Mouse (Mus musculus) cerebellum, adult 8-10 months (tissue): ENCODE measurements around the gene Pcdh10.

Source experiments
- DNase-seq: peaks from one replicate; pipeline ENCODE4 v3.0.0; 2022

The Pcdh10 gene

GRCm38 (mm10) chr3:45378145-45378544 is at the start of gene Pcdh10:
Gene Pcdh10 (plus strand): TSS chr3:45378398.
- DNase-seq, result peak; percentile 94

GRCm38 (mm10) chr3:45355919-45356318 is 22.3 kb upstream of the Pcdh10 start:
- DNase-seq, result no peak

DNA sequence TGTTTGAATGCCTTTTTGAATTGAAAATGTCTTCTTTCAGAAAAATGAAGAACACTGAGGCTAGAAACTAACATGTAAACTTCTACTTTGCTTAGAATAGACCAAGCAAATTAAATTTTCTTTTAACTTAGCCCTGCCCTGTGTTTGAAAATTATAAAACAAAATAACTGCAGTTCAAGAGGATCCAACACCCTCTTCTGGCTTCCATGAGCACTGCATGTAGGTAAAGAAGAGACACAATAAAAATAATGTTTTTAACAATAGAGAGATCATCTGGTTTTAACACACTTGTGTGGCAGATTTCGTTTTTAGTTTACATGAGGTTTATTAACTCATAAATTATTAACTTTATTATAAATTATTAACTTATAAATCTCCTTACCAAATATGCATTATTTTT is 9.2 kb upstream of the Pcdh10 start:
- DNase-seq, result no peak

DNA sequence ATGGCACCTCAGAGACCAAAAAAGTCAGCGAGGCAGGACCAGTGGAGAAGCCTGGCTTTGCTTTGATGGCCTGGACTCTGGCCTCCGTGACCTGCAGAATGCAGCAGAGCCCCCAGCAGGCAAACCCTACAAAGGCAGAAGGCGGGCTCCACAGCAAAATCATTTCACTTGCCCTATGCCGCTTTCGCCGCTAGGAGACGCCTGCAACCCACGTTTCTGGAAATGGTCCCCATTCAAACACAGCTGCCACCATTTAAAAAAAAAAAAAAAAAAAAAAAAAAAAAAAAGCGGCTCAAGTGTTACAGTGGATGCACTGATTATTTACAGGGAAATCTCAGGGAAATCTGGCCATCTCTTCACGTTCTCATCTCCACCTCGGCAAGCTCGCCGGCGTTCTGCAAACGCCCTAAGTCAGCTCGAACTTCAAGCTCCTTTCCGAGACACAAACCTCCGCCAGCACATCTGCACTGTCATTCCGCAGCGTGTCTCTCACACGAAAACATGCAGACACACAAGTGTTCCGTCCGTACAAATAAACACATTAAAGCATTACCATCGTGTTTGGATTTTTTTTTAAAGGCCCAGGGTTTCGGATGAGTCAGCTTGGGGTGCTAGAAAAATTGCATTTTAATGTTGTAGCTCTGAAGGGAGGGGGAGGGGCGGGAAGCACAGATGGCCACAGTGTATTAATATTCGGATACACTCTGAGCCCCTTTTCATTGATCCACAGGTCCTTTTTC is 2.3 kb upstream of the Pcdh10 start:
- DNase-seq, result peak; percentile 69

- peak; percentile 33 for DNase-seq
Measured at GRCm38 (mm10) chr3:45376501-45377390, 1.5 kb upstream of the Pcdh10 start.

- peak; percentile 32 for DNase-seq
Measured at GRCm38 (mm10) chr3:45377391-45377998, 703 bp upstream of the Pcdh10 start.

GRCm38 (mm10) chr3:45379541-45379971 is 1.4 kb downstream of the Pcdh10 start:
- peak; percentile 17 for DNase-seq

DNA sequence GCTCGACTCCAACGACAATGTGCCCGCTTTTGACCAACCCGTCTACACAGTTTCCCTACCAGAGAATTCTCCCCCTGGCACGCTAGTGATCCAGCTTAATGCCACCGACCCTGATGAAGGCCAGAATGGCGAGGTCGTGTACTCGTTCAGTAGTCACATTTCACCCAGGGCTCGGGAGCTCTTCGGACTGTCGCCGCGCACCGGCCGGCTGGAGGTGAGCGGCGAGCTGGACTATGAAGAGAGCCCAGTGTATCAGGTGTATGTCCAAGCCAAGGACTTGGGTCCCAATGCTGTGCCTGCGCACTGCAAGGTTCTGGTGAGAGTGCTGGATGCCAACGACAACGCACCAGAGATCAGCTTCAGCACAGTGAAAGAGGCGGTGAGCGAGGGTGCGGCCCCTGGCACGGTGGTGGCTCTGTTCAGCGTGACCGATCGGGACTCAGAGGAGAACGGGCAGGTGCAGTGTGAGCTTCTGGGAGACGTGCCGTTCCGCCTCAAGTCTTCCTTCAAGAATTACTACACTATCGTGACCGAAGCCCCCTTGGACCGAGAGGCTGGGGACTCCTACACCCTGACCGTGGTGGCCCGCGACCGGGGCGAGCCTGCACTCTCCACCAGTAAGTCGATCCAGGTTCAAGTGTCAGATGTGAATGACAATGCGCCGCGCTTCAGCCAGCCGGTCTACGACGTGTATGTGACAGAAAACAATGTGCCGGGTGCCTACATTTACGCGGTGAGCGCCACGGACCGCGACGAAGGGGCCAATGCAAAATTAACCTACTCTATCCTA is 2.0 kb downstream of the Pcdh10 start:
- DNase-seq, result peak; percentile 22

GRCm38 (mm10) chr3:45380811-45381761 is 2.9 kb downstream of the Pcdh10 start:
- peak; percentile 15 for DNase-seq

GRCm38 (mm10) chr3:45382032-45382755 is 4.0 kb downstream of the Pcdh10 start:
- no peak for DNase-seq

- DNase-seq, result no peak
Measured at GRCm38 (mm10) chr3:45383831-45384230, 5.6 kb downstream of the Pcdh10 start.

- no peak for DNase-seq
Measured at GRCm38 (mm10) chr3:45385028-45385427, 6.8 kb downstream of the Pcdh10 start.

DNA sequence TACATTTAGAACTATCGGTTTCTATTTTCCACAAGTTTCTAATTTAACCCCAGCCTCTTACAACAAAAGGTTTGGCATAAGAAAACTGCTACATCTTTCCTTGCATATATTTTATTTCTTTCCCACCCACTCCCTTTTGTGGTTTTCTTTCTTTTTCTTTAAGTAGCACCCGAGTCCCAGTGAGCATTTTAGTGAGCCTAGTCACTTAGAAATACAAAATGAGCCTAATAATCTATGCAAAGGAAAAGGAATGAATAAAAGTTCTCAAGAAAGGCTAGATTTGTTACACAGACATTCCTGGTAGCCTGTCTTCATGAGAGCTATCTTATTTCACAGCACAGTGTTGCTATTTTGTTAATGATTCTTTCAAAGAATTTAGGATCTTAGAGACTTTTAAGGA is 7.3 kb downstream of the Pcdh10 start:
- no peak for DNase-seq

GRCm38 (mm10) chr3:45386512-45386911 is 8.3 kb downstream of the Pcdh10 start:
- DNase-seq, result no peak

GRCm38 (mm10) chr3:45397101-45397500 is 18.9 kb downstream of the Pcdh10 start:
- no peak for DNase-seq

DNA sequence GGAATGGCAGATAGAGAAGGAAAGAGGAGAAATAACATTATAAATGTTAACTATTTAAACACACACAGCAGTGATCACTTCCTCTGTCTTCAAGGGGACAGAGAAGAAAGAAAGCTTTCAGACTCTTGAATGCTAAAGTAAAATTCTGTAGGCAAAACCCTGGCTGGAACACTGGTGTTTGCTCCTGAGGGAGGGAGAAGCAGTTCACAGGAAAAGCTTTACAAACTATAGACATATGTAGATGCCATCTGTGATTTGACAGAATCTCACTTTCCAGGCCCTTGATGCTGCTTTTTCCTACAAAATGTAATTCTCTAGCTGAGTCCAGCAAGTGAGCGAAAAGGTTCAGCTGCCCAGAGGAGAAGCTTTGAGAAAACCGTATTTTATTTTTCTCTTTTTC is 25.0 kb downstream of the Pcdh10 start:
- DNase-seq, result no peak

GRCm38 (mm10) chr3:45431691-45432090 is 53.5 kb downstream of the Pcdh10 start:
- DNase-seq, result no peak

GRCm38 (mm10) chr3:45432172-45432765 is 54.1 kb downstream of the Pcdh10 start:
- no peak for DNase-seq
